Mouse (Mus musculus) layer of hippocampus, adult 9-10 months (tissue): ENCODE measurements at regions not wholly inside any gene's neighbourhood (a gene's known extent, or its start where the extent isn't known, plus 50 kb on each side); places are given as distances from the start of the nearest gene placed in this dataset.
A peak's percentile ranks its signal among the peaks of the same experiment; 100 is the strongest.

Experiments used
- DNase-seq: peaks from one replicate; pipeline ENCODE4 v3.0.0; 2022; ENCODE audit warnings: low spot score

DNA sequence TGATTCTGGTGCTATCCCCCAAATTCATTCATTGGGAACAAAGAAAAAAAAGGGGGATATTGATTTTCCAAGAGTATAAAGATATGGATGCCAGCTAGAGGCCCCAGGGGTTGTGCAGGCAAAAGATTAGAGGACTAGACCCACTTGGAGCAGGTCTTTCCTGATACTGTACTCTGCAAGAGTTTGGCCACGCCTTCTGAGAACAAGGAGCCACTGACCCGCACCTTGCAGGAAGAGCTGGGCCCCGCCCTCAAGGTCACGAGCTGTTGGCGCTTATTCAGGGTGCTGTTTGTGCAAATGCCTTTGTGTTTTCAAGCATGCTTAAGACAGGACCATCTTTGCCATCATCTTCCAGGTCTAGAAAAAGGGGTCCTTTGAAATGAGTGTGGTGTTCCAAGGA, 54.5 kb upstream of the Slc7a1 start:
- no peak for DNase-seq

DNA sequence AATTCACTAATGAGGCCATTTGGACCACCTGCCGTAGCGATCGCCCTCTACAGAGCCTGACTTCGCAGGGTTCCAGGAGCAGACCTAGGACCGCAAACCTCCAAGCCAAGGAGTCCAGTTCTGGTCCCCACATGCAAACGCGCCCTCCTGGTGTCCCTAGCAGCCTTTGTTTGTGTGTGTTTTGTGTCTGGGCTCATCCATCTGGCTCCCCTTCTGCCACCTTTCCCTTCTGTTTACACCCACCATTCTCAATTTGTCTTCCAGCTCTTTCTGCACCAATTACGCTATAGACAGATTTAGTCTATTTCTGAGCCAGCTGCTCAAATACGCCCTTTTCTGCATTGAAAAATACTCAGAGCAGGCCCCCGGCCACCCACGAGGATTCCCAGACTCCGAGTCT, 54.1 kb upstream of the Slc7a1 start:
- peak; percentile 72 for DNase-seq

DNA sequence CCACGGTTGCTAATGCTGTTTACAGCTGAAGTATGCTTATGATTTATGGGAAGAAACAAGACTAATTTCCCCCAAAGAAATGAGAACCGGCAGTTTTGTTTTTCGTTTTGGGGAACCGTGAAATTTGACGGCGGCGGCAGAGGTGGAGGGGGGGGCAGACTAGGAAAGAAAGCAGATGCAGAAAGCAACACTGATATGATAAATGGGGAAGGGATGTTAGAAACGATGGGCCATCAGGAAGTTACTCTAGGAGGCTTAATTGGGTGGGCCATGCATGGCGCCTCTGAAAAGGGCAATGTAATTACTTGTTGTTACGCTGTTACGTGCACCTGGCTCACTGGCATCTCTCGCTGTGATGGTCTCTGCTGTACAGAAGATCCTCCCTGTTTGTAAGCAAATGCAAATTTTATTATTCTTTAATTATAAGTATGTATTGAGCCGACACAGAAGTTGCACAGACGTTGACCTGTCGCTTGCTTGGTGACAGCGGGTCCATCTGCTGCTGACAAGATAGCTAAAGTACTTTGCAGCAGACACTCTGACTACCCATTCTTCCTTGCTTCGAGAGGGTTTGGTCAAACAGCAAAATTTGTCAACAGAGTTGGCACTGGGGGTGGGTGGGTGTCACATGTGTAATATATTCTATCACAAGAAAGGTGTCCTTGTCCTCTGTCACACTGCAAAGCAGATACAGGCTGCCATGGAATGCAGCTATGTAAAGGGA, 53.4 kb upstream of the Slc7a1 start:
- no peak for DNase-seq

DNA sequence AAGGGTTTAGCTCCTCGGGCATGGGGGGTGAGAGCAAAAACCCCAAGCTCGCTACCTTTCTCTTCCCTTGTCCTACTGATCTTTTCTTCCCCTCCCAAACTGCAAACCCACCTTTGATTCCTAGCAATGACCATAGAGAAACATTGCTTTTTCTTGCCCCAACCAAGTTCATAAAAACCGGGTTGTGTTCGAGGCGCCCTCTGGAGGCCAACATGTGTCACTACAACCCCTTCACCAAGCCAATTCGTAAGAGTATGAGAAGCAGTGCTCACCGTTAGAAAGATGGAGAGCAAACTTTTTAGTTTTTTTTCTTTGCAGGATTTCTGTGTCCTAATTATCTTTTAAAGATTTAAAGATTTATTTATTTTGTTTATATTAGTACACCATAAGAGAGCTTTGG, 52.1 kb upstream of the Slc7a1 start:
- peak; percentile 52 for DNase-seq

DNA sequence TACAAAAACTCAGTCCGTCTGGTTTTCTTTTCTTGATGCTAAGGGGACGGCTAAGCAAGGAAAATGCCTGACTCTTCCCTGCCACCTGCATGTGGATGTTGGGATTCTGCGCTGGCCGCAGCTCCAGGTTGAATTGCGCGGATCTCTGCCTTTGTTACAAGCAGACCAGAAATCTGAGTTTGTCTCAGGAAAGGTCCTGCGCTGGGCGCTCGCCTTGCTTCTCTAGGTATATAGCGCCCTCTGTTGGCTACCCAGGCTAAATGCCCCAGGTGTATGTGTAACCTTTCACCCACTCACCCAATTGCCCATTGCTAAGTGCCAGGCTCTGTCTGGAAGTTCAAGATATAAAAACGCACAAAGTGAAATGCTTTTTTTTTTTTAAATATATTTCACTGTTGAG, 51.2 kb upstream of the Slc7a1 start:
- peak; percentile 8 for DNase-seq
